Mouse (Mus musculus): Measurements from ENCODE around the gene Ssh3. TPM values are rescaled to one million over a fixed set of nuclear protein-coding genes. Genes with fewer than 3 reads are reported as not detected.

The Ssh3 gene
- polyA plus RNA-seq, 1 experiment from 2014 or later: 21.2 TPM

DNA sequence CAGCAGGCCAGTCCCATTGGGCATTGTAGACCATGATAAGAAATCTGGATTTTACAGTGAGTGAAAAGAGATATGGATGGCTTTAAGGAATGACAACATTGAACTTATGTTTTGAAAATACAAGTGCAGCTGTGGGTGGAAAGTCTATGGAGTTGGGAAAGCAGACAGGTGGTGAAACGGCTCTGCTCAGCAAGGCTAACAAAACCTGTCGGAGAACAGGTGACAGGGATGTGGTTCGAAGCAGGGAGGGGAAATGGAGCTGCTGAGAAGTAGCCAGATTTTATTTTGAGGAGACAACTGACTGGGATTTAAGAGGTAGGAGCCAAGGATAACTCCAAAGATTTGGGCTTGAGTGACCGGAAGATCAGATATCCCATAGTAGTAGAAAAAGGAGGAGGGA is 34.4 kb downstream of the Ssh3 start:
- no peak for ATAC-seq
- Histone ChIP-seq H3K4me3 (ENCODE audit: low read length) (no peak overlapping the region), H3K4me1 (ENCODE audit: control insufficient read depth, insufficient read depth, low read depth, low read length) (peaks cover 9% of the 10 kb centered on the region), H3K9me3 (ENCODE audit: control insufficient read depth, low read length) (no peaks in the 10 kb centered on the region), H3K36me3 (ENCODE audit: control insufficient read depth, insufficient read depth, low read length) (no peaks in the 10 kb centered on the region), H3K27ac (ENCODE audit: low read depth, low read length) (no peak overlapping the region), H3K9ac (ENCODE audit: low read depth, low read length) (no peak overlapping the region), H3K27me3 (replicated peaks; ENCODE audit: control insufficient read depth, insufficient read depth, low read length) (peaks cover 4% of the 10 kb centered on the region; the same call in 1 of the 2 replicates), H3K4me2 (ENCODE audit: low read length) (no peak overlapping the region)
- WGBS: 82% methylated on average over 4 of the region's 4 CpGs

DNA sequence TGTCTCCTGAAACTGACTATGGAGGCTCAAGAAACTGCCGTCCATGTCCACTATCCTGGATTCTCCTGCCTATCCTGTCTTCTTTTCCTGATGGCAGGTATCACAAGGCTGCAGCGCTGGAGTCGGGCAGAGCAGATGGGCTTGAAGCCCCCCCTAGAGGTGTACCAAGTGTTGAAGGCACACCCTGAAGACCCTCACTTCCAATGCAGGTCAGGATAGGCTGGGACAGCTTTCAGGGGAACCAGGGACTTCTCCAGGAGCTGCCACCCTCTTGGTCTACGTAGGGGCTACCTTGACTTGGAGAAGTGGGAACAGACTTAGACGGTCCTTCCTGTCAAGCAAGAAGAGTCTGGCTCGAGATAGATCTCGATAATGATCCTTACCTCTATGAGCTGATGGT is 36.3 kb downstream of the Ssh3 start:
- Histone ChIP-seq H3K4me1 (ENCODE audit: control insufficient read depth, insufficient read depth, low read depth, low read length) (peaks cover 9% of the 10 kb centered on the region), H3K27ac (ENCODE audit: low read depth, low read length) (peak overlapping the region; percentile 87; the same call in 1 of the 2 replicates), H3K4me3 (ENCODE audit: low read length) (peak overlapping the region; percentile 55), H3K9me3 (ENCODE audit: control insufficient read depth, low read length) (no peaks in the 10 kb centered on the region), H3K4me2 (ENCODE audit: low read length) (peak overlapping the region; percentile 80), H3K27me3 (replicated peaks; ENCODE audit: control insufficient read depth, insufficient read depth, low read length) (peaks cover 7% of the 10 kb centered on the region), H3K9ac (ENCODE audit: low read depth, low read length) (peak overlapping the region; percentile 73; the same call in 1 of the 2 replicates), H3K36me3 (ENCODE audit: control insufficient read depth, insufficient read depth, low read length) (no peaks in the 10 kb centered on the region)
- ATAC-seq: no peak
- 86% methylated on average over 7 of the region's 7 CpGs for WGBS

DNA sequence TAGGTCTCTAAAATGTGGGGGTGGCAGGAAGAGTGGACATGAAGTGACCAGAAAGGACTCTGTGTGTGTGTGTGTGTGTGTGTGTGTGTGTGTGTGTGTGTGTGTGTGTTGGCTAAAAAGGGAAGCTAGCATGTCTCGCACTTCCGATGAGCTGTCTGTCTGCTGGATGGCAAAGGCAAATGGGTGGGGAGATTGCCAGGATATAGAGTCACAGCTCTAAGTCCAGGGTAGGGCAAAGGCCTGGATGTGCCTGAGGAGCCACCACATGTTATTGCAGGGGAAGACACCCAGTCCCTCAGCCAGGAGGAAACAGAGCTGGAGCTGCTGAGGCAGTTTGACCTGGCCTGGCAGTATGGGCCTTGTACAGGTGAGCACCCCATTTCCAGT is 36.8 kb downstream of the Ssh3 start:
- H3K27ac ChIP-seq (ENCODE audit: low read depth, low read length): peak overlapping the region; percentile 87
- H3K4me1 ChIP-seq (ENCODE audit: control insufficient read depth, insufficient read depth, low read depth, low read length): peaks cover 9% of the 10 kb centered on the region
- 11% methylated on average over 2 of the region's 2 CpGs for WGBS
- peak overlapping the region; percentile 73 for H3K9ac ChIP-seq (ENCODE audit: low read depth, low read length)
- H3K9me3 ChIP-seq (ENCODE audit: control insufficient read depth, low read length): no peaks in the 10 kb centered on the region
- no peak; the same call in 1 of the 2 replicates for ATAC-seq
- peak overlapping the region; percentile 80 for H3K4me2 ChIP-seq (ENCODE audit: low read length)
- peak overlapping the region; percentile 55 for H3K4me3 ChIP-seq (ENCODE audit: low read length)
- peaks cover 7% of the 10 kb centered on the region for H3K27me3 ChIP-seq (replicated peaks; ENCODE audit: control insufficient read depth, insufficient read depth, low read length)
- no peaks in the 10 kb centered on the region for H3K36me3 ChIP-seq (ENCODE audit: control insufficient read depth, insufficient read depth, low read length)

DNA sequence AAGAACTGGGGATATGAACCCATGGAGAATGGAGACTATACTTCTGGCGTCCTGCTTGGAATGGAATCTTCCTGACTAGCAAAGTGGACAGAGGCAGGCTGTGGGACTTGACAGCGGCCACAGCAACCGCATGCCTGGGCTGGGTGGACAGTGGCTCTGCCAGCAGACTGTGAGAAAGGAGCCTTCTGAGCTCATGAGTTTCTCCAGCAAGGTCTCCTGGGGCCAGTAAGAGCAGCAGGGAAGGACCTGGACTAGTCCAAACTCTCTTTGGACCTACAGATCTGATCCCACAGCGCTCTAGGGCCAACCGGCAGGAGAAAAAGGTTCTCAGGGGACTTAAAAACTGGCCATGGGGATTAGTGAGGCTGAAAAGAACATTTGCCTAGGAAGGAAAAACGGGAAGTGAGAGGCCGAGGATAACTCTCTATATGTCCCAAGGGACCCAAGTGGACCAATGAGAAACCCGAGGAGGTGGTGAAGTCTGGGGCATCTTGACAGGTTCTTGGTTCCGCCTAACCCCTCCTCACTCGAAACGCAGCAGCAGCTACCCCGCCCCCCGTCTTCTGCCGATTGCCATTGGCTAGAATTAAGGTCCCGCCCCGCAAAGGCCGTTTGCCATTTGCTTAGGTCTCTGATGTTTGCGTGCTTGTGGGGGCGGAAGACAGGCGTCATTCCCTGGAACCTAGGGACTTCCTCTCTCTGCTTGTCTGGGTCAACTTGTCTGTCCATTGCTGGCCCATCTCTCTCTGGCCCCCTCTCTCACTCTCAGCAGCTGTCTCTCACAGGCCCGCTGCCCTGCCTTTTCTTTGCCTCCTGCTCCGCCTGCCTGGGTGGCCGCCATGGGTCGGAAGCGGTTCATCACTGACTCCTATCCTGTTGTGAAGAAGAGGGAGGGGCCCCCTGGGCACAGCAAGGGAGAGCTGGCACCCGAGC is 37.5 kb downstream of the Ssh3 start, which contains the start of gene Pold4:
Gene Pold4 (plus strand): TSS at position 647 of the 933 bp plus-strand sequence.
- Histone ChIP-seq H3K9ac (ENCODE audit: low read depth, low read length) (peak within 1 kb of the TSS; percentile 73), H3K4me2 (ENCODE audit: low read length) (peak within 1 kb of the TSS; percentile 80), H3K4me3 (ENCODE audit: low read length) (peak within 1 kb of the TSS; percentile 55), H3K36me3 (ENCODE audit: control insufficient read depth, insufficient read depth, low read length) (no peaks in the 10 kb centered on the region), H3K9me3 (ENCODE audit: control insufficient read depth, low read length) (no peaks in the 10 kb centered on the region), H3K4me1 (ENCODE audit: control insufficient read depth, insufficient read depth, low read depth, low read length) (peaks cover 9% of the 10 kb centered on the region), H3K27ac (ENCODE audit: low read depth, low read length) (peak within 1 kb of the TSS; percentile 87), H3K27me3 (replicated peaks; ENCODE audit: control insufficient read depth, insufficient read depth, low read length) (peaks cover 7% of the 10 kb centered on the region)
- ATAC-seq: peak; percentile 95
- 12% methylated on average over 26 of the region's 26 CpGs for WGBS

DNA sequence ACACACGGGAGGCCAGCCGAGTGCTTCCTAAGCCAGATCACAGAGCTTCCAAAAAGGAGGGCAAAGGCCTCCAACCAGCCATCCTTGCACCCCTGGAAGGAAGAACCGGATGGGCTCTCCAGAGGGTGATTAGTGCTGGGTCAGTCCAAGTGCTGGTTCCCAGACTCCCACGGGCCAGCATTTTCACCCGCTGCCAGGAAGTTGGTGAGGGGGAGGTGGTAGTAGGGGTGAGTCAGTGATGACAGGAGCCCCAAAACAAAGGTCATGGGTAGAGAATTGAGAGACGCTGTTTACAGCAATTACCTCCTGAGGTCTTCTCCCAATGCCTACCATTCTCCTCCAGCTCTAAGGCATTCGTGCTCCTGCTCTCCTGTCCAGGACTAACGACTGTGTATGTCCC is 38.6 kb downstream of the Ssh3 start:
- no peaks in the 10 kb centered on the region for H3K36me3 ChIP-seq (ENCODE audit: control insufficient read depth, insufficient read depth, low read length)
- H3K9ac ChIP-seq (ENCODE audit: low read depth, low read length): no peak overlapping the region
- peaks cover 9% of the 10 kb centered on the region for H3K4me1 ChIP-seq (ENCODE audit: control insufficient read depth, insufficient read depth, low read depth, low read length)
- H3K4me2 ChIP-seq (ENCODE audit: low read length): no peak overlapping the region
- H3K9me3 ChIP-seq (ENCODE audit: control insufficient read depth, low read length): no peaks in the 10 kb centered on the region
- H3K27me3 ChIP-seq (replicated peaks; ENCODE audit: control insufficient read depth, insufficient read depth, low read length): peaks cover 7% of the 10 kb centered on the region
- WGBS: 72% methylated on average over 8 of the region's 8 CpGs
- no peak for ATAC-seq
- H3K4me3 ChIP-seq (ENCODE audit: low read length): no peak overlapping the region
- no peak overlapping the region for H3K27ac ChIP-seq (ENCODE audit: low read depth, low read length)

DNA sequence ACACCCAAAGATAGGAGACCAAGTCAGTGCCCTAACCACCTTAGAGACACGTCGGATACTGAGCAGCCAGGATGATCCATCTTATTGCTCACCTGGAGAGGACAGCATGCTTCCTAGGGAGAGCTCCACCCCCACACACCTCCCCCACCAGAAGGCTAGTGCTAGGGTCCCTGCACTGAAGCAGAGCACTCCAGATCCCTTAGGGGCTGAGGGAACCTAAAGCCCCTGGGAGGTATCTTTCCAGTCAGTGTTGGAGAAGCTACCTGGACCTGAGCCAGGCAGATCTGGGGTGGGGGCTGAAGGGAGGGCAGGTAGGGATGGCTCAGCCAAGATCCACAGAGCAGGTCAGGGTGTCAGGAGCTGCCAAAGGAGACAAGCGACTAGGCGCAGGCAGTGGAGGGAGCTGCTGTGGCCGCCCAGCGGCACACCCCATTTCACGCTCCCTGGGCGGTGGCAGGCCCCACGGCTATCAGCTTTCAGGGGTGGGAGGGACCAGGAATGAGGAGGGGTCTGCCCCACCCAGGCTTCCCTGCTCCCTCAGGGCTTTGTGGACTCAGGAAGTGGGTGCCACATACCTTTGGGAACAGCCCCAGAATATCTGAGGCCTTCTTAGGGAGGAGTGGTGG is 39.4 kb downstream of the Ssh3 start:
- Histone ChIP-seq H3K36me3 (ENCODE audit: control insufficient read depth, insufficient read depth, low read length) (no peaks in the 10 kb centered on the region), H3K9ac (ENCODE audit: low read depth, low read length) (no peak overlapping the region), H3K27me3 (replicated peaks; ENCODE audit: control insufficient read depth, insufficient read depth, low read length) (peaks cover 7% of the 10 kb centered on the region), H3K4me3 (ENCODE audit: low read length) (no peak overlapping the region), H3K4me1 (ENCODE audit: control insufficient read depth, insufficient read depth, low read depth, low read length) (peaks cover 9% of the 10 kb centered on the region), H3K9me3 (ENCODE audit: control insufficient read depth, low read length) (no peaks in the 10 kb centered on the region), H3K27ac (ENCODE audit: low read depth, low read length) (no peak overlapping the region), H3K4me2 (ENCODE audit: low read length) (no peak overlapping the region)
- ATAC-seq: no peak
- WGBS: 44% methylated on average over 5 of the region's 9 CpGs

DNA sequence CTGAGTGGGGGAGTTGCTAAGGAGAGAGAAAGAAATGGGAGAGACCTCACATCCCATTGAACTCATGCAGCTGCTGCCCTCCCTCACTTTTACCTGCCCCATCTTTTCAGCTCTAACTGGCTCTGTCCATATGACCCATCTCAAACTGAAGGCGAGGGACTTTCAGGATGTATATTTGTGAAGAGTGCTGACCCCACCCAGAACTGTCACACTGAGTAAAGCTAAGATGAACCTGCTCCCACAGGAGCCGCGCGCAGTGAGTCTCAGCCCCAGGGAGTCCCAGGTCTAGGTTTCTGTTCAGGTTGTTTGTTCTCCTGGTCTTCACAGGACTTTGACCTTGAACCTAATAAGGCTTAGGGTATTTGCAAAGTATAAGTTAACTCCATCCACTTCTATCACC is 40.1 kb downstream of the Ssh3 start:
- H3K36me3 ChIP-seq (ENCODE audit: control insufficient read depth, insufficient read depth, low read length): no peaks in the 10 kb centered on the region
- no peaks in the 10 kb centered on the region for H3K9me3 ChIP-seq (ENCODE audit: control insufficient read depth, low read length)
- H3K4me2 ChIP-seq (ENCODE audit: low read length): no peak overlapping the region
- no peak overlapping the region for H3K9ac ChIP-seq (ENCODE audit: low read depth, low read length)
- H3K4me3 ChIP-seq (ENCODE audit: low read length): no peak overlapping the region
- ATAC-seq: no peak
- 75% methylated on average over 4 of the region's 4 CpGs for WGBS
- H3K27ac ChIP-seq (ENCODE audit: low read depth, low read length): no peak overlapping the region
- H3K4me1 ChIP-seq (ENCODE audit: control insufficient read depth, insufficient read depth, low read depth, low read length): peaks cover 9% of the 10 kb centered on the region
- H3K27me3 ChIP-seq (replicated peaks; ENCODE audit: control insufficient read depth, insufficient read depth, low read length): peaks cover 7% of the 10 kb centered on the region

DNA sequence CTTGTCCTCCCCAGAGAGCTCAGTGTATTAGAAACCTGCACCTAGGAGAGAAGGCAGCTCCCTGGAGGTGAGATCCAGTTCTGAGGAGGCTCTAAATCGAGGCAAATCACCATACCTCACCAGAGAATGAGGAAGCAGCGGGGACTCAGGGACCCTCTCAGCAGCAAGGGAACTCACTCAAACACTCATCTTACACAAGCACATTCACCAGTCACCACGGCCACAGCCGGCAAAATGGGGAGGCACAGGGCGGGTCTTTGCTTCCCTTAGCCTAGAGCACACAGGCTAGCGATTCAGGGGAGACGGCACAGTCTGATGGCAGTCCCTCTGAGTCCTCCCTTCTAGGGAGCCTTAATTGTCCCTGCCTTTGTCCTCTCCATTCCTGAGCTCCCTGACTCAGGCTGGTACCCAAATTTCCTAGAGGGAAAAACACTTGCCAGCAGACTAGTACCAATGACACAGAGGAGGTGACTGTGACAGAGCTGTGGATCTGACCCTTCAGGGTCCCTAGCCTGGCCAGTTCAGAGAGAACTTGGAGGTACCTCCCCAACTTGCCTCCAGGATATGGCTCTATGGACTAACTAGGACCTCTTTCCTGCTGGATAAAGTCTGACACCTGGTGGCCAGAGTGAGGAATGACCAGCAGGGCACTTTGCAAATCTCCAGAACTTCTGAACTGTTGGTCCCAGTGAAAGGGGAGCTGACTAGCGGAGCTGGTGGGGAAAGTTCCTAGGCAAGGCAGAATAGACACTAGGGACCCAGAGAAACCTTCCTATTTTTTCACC is 40.9 kb downstream of the Ssh3 start:
- Histone ChIP-seq H3K4me3 (ENCODE audit: low read length) (no peak overlapping the region), H3K27me3 (replicated peaks; ENCODE audit: control insufficient read depth, insufficient read depth, low read length) (peaks cover 7% of the 10 kb centered on the region), H3K9me3 (ENCODE audit: control insufficient read depth, low read length) (no peaks in the 10 kb centered on the region), H3K36me3 (ENCODE audit: control insufficient read depth, insufficient read depth, low read length) (no peaks in the 10 kb centered on the region), H3K27ac (ENCODE audit: low read depth, low read length) (no peak overlapping the region), H3K4me1 (ENCODE audit: control insufficient read depth, insufficient read depth, low read depth, low read length) (peaks cover 9% of the 10 kb centered on the region), H3K9ac (ENCODE audit: low read depth, low read length) (no peak overlapping the region), H3K4me2 (ENCODE audit: low read length) (no peak overlapping the region)
- 18% methylated on average over 8 of the region's 8 CpGs for WGBS
- peak; percentile 25; the same call in 1 of the 2 replicates for ATAC-seq

Data from hindbrain, embryonic 16.5 days (tissue).